ENCODE assay signal across 11 mouse cellular contexts in genomic region chr19:45789888-45790874, GRCm38 (mm10). TPM values are rescaled to one million over a fixed set of nuclear protein-coding genes. Genes with fewer than 3 reads are reported as not detected.
DNase-seq lines count a peak whose midpoint lies in the region; ATAC-seq lines count a peak whose summit lies in the region.
"Had no signal": no experiment of that assay in that cellular context is flagged by ENCODE, and none has a peak within 500 bp of the region (broad histone marks: within the 10 kb centered on the region; RNA-seq: fewer than 3 reads in every experiment).

No protein-coding gene starts in this region.

- DNase-seq in urinary bladder, postnatal 14 days (ENCODE audit: low spot score): peak; percentile 46
- DNase-seq in urinary bladder, postnatal 10 days (ENCODE audit: low spot score): no peak
- DNase-seq in lung, postnatal 10 days: peak; percentile 43
- no peak for DNase-seq in cerebellum, postnatal 14 days
- no peak for DNase-seq in gastrocnemius, postnatal 36 days
- DNase-seq in frontal cortex, postnatal 25 days (ENCODE audit: low spot score in 2 of 2): no peak
- DNase-seq in MN1 (ENCODE audit: low spot score): no peak
- DNase-seq: cerebellum, adult 2 months; gastrocnemius, postnatal 14 days had no signal

- intact Hi-C loops in gastrocnemius, postnatal 36 days (cut with DNase I): no loop called here

- ATAC-seq in common myeloid progenitor, adult 5-6 weeks (replicated peaks; ENCODE audit: low read depth, poor library complexity, severe bottlenecking): peak; percentile 93

RNA-seq across cellular contexts. Expression of gene Mgea5, which starts 6.5 kb away (rescaled TPM):
- 144 and 182 TPM in 2 replicates for total RNA-seq in common myeloid progenitor, adult 5-6 weeks (2017)
- 10 to 100 TPM; 26.2 to 31.1 TPM for total RNA-seq in gastrocnemius, postnatal 36 days (2021)

RNA-seq across cellular contexts. Expression of gene Kcnip2, which starts 25.7 kb away (rescaled TPM):
- not detected in 2 replicates for total RNA-seq in common myeloid progenitor, adult 5-6 weeks (2017)
- total RNA-seq in gastrocnemius, postnatal 36 days (2021): under 1 TPM; 0.17 to 0.38 TPM

RNA-seq across cellular contexts. Expression of gene Npm3, which starts 40.8 kb away (rescaled TPM):
- total RNA-seq in common myeloid progenitor, adult 5-6 weeks (2017): 93.1 and 95.1 TPM in 2 replicates
- total RNA-seq in gastrocnemius, postnatal 36 days (2021): 10 to 100 TPM; 10.6 to 12.0 TPM

RNA-seq across cellular contexts. Expression of gene Fgf8, which starts 47.5 kb away (rescaled TPM):
- total RNA-seq in common myeloid progenitor, adult 5-6 weeks (2017): not detected in 2 replicates
- not detected for total RNA-seq in gastrocnemius, postnatal 36 days (2021)
- total RNA-seq: gastrocnemius, postnatal 14 days; left cerebral cortex, adult 2 months had no signal

Comparison
In these comparisons a context has a peak if more than half of its experiments do, and no peak if none do; other contexts are left out.
1. DNase-seq: peak in urinary bladder, postnatal 14 days (single experiment) and lung, postnatal 10 days (single experiment); none in urinary bladder, postnatal 10 days (single experiment), cerebellum, postnatal 14 days (0 of 2), gastrocnemius, postnatal 36 days (0 of 2), frontal cortex, postnatal 25 days (0 of 2) and MN1 (single experiment).